8 mouse cellular contexts compared by ENCODE assay signal in the genomic region with DNA sequence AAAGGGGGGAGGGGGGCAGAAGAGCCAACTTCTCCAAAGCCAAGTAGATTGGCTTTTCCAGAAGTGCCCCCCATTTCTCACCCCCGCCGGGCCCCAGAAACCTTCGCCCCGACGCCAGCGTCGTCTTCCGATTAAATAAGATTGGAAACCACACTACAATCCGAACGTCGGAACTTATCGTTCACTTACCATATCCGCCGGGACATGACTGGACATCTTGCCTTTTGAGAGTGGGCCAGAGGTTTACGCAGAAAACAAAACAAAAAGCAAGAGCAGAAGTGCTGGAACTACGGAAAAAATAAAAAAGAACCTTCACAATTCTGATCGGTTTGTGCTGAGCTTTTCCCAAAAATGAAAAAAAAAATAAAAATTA. TPM values are rescaled to one million over a fixed set of nuclear protein-coding genes. Genes with fewer than 3 reads are reported as not detected.
DNase-seq lines count a peak whose midpoint lies in the region; ATAC-seq and TF ChIP-seq lines count a peak whose summit lies in the region.

No protein-coding gene starts in this region.

- H3K27me3 ChIP-seq in lung, embryonic 14.5 days (ENCODE audit: insufficient read depth, low read length) = no peaks in the 10 kb centered on the region
- H3K27me3 ChIP-seq in heart, embryonic 10.5 days (ENCODE audit: insufficient read depth, poor library complexity, severe bottlenecking) = no peaks in the 10 kb centered on the region
- no peaks in the 10 kb centered on the region for H3K27me3 ChIP-seq in kidney, postnatal 0 days (ENCODE audit: insufficient read depth, low read length)

- no peaks in the 10 kb centered on the region for H3K9me3 ChIP-seq in lung, embryonic 14.5 days (ENCODE audit: low read depth, low read length)
- H3K9me3 ChIP-seq in heart, embryonic 10.5 days = no peaks in the 10 kb centered on the region
- no peaks in the 10 kb centered on the region for H3K9me3 ChIP-seq in kidney, postnatal 0 days (replicated peaks; ENCODE audit: low read length)

- no peaks in the 10 kb centered on the region for H3K36me3 ChIP-seq in lung, embryonic 14.5 days (ENCODE audit: insufficient read depth)
- no peaks in the 10 kb centered on the region for H3K36me3 ChIP-seq in heart, embryonic 10.5 days
- H3K36me3 ChIP-seq in kidney, postnatal 0 days (ENCODE audit: insufficient read depth, low read length) = no peaks in the 10 kb centered on the region

- H3K9ac ChIP-seq in lung, embryonic 14.5 days = peak overlapping the region; percentile 77
- peak overlapping the region; percentile 81 for H3K9ac ChIP-seq in kidney, postnatal 0 days (ENCODE audit: low read depth, low read length)

- peak; percentile 62 for DNase-seq in lung, embryonic 14.5 days
- no peak for DNase-seq in lung, postnatal 14 days
- DNase-seq in adrenal gland, postnatal 36 days = peak; percentile 27 to 47
- DNase-seq in heart, embryonic 10.5 days (ENCODE audit: low spot score) = peak; percentile 71
- peak; percentile 59 for DNase-seq in kidney, postnatal 0 days (ENCODE audit: low spot score)
- DNase-seq in yolk sac, embryonic 10.5 days (ENCODE audit: low spot score) = no peak

- peak overlapping the region; percentile 68 for H3K4me3 ChIP-seq in lung, embryonic 14.5 days (ENCODE audit: low read depth, low read length)
- peak overlapping the region; percentile 82 for H3K4me3 ChIP-seq in heart, embryonic 10.5 days
- peak overlapping the region; percentile 78 for H3K4me3 ChIP-seq in kidney, postnatal 0 days (replicated peaks; ENCODE audit: low read depth, low read length)

- ATAC-seq in lung, embryonic 14.5 days (ENCODE audit: insufficient read depth) = no peak
- no peak for ATAC-seq in kidney, postnatal 0 days (replicated peaks; ENCODE audit: low FRiP score, low read depth)
- peak; percentile 11 for ATAC-seq in megakaryocyte progenitor cell, adult 5-6 weeks (replicated peaks; ENCODE audit: poor library complexity)
- ATAC-seq in monocyte, adult 5-6 weeks (replicated peaks; ENCODE audit: insufficient number of reproducible peaks, low FRiP score, low TSS enrichment, poor library complexity, severe bottlenecking) = no peak

- peak overlapping the region; percentile 98 for H3K27ac ChIP-seq in lung, embryonic 14.5 days (ENCODE audit: low read depth)
- peak overlapping the region; percentile 98 for H3K27ac ChIP-seq in heart, embryonic 10.5 days
- H3K27ac ChIP-seq in kidney, postnatal 0 days = peak overlapping the region; percentile 97

- no peak for TF ChIP-seq CTCF in lung, embryonic 14.5 days (IDR thresholded peaks at IDR 0.05; ENCODE audit: low read depth)
- no peak for TF ChIP-seq CTCF in kidney, postnatal 0 days (IDR thresholded peaks at IDR 0.05; ENCODE audit: low read depth)

- peak overlapping the region; percentile 80 for H3K4me2 ChIP-seq in lung, embryonic 14.5 days
- peak overlapping the region; percentile 77 for H3K4me2 ChIP-seq in kidney, postnatal 0 days (ENCODE audit: low read length)

- WGBS in lung, embryonic 14.5 days = 1% methylated on average over 17 of the region's 17 CpGs
- under 1% methylated on average over 17 of the region's 17 CpGs for WGBS in heart, embryonic 10.5 days
- under 1% methylated on average over 17 of the region's 17 CpGs for WGBS in kidney, postnatal 0 days

- peaks cover 28% of the 10 kb centered on the region for H3K4me1 ChIP-seq in lung, embryonic 14.5 days (ENCODE audit: insufficient read depth)
- H3K4me1 ChIP-seq in heart, embryonic 10.5 days = peaks cover 66% of the 10 kb centered on the region
- peaks cover 28% of the 10 kb centered on the region for H3K4me1 ChIP-seq in kidney, postnatal 0 days (replicated peaks; ENCODE audit: insufficient read depth, low read length)

RNA-seq across cellular contexts. Expression of a gene that starts 0.8 kb away (rescaled TPM):
- 86.3 and 89.0 TPM in 2 replicates for polyA plus RNA-seq in lung, embryonic 14.5 days (2014; fragmentation: Nextera tagmentation; extraction: Ambion mirVana)
- 100 to 1,000 TPM; 145 to 188 TPM for total RNA-seq in adrenal gland, postnatal 36 days (2021)
- 55.0 and 59.9 TPM in 2 replicates for polyA plus RNA-seq in heart, embryonic 10.5 days (2016; fragmentation: Nextera tagmentation; extraction: Ambion mirVana)
- polyA plus RNA-seq in kidney, postnatal 0 days (2015; fragmentation: Nextera tagmentation; extraction: Ambion mirVana) = 100 and 104 TPM in 2 replicates
- total RNA-seq in megakaryocyte progenitor cell, adult 5-6 weeks (2015) = 23.5 and 26.2 TPM in 2 replicates
- total RNA-seq in megakaryocyte progenitor cell, adult 5-6 weeks (2017) = 33.2 and 37.4 TPM in 2 replicates
- total RNA-seq in monocyte, adult 5-6 weeks (2017) = 179 to 332 TPM (median 268 TPM) in 3 replicates

Comparison
In these comparisons a context has a peak if more than half of its experiments do, and no peak if none do; other contexts are left out.
1. DNase-seq: peak in lung, embryonic 14.5 days (single experiment), adrenal gland, postnatal 36 days (2 of 2), heart, embryonic 10.5 days (single experiment) and kidney, postnatal 0 days (single experiment); none in lung, postnatal 14 days (single experiment) and yolk sac, embryonic 10.5 days (single experiment).
2. Peak in every context shown above with its lines, with median percentiles within 50 percentile points of each other: H3K27ac ChIP-seq and H3K4me3 ChIP-seq.